Mouse (Mus musculus): ENCODE measurements around the gene Adgrg1. TPM values are rescaled to one million over a fixed set of nuclear protein-coding genes. Genes with fewer than 3 reads are reported as not detected.
A peak's percentile ranks its signal among the peaks of the same experiment; 100 is the strongest.

The Adgrg1 gene
- polyA plus RNA-seq, 1 experiment from 2014 or later: 35.4 TPM

DNA sequence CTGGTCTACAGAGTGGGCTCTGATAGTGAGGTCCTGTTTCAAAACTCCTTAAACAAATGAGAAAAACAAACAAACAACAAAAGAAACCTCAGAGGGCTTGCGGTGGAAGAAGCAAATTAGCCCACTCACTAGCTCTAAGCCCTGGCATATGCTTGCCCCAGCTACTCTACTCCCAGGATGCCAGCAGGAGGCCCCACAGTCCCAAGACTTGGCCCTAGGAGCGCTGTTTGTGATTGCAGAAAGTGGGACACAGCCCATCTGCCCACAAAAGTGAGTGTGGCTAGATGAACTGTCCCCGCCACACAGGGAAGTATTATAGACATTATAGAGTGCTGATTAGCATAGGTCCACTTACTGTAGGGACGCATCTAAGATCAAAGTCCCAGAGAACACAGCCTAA is 26.1 kb upstream of the Adgrg1 start:
- Histone ChIP-seq H3K36me3 (replicated peaks; ENCODE audit: insufficient read depth, low read length) (no peaks in the 10 kb centered on the region), H3K9me3 (ENCODE audit: low read length) (no peaks in the 10 kb centered on the region), H3K4me3 (ENCODE audit: low read depth, low read length) (no peak overlapping the region), H3K4me1 (ENCODE audit: insufficient read depth) (no peaks in the 10 kb centered on the region), H3K27me3 (ENCODE audit: insufficient read depth, low read length) (peaks cover 4% of the 10 kb centered on the region; the same call in 1 of the 2 replicates), H3K9ac (replicated peaks) (no peak overlapping the region), H3K27ac (ENCODE audit: low read depth) (no peak overlapping the region), H3K4me2 (ENCODE audit: low read depth, low read length) (no peak overlapping the region)
- 81% methylated on average over 4 of the region's 4 CpGs for WGBS (ENCODE audit: insufficient replicate concordance)
- DNase-seq: no peak
- TF ChIP-seq CTCF (IDR thresholded peaks at IDR 0.05; ENCODE audit: low read depth) (no peak), EP300 (IDR thresholded peaks at IDR 0.05; ENCODE audit: low read depth) (no peak)
- no peak for ATAC-seq

- H3K36me3 ChIP-seq (replicated peaks; ENCODE audit: insufficient read depth, low read length): no peaks in the 10 kb centered on the region
- H3K9ac ChIP-seq (replicated peaks): no peak overlapping the region
- DNase-seq (no peak), ATAC-seq (no peak)
- no peak overlapping the region for H3K4me3 ChIP-seq (ENCODE audit: low read depth, low read length)
- peaks cover 4% of the 10 kb centered on the region; the same call in 1 of the 2 replicates for H3K27me3 ChIP-seq (ENCODE audit: insufficient read depth, low read length)
- TF ChIP-seq EP300 (IDR thresholded peaks at IDR 0.05; ENCODE audit: low read depth) (no peak), CTCF (IDR thresholded peaks at IDR 0.05; ENCODE audit: low read depth) (peak; percentile 44)
- 76% methylated on average over 4 of the region's 4 CpGs for WGBS (ENCODE audit: insufficient replicate concordance)
- H3K27ac ChIP-seq (ENCODE audit: low read depth): no peak overlapping the region
- no peaks in the 10 kb centered on the region for H3K9me3 ChIP-seq (ENCODE audit: low read length)
- H3K4me1 ChIP-seq (ENCODE audit: insufficient read depth): peaks cover 5% of the 10 kb centered on the region
- no peak overlapping the region for H3K4me2 ChIP-seq (ENCODE audit: low read depth, low read length)
These were observed 25.5 kb upstream of the Adgrg1 start for GRCm38 (mm10) chr8:94949010-94949409.

GRCm38 (mm10) chr8:94950046-94950445 is 24.5 kb upstream of the Adgrg1 start:
- H3K4me2 ChIP-seq (ENCODE audit: low read depth, low read length): no peak overlapping the region
- H3K4me3 ChIP-seq (ENCODE audit: low read depth, low read length): no peak overlapping the region
- no peak for TF ChIP-seq EP300 (IDR thresholded peaks at IDR 0.05; ENCODE audit: low read depth)
- TF ChIP-seq CTCF (IDR thresholded peaks at IDR 0.05; ENCODE audit: low read depth): peak; percentile 99
- WGBS (ENCODE audit: insufficient replicate concordance): 19% methylated on average over 4 of the region's 4 CpGs
- peaks cover 15% of the 10 kb centered on the region for H3K4me1 ChIP-seq (ENCODE audit: insufficient read depth)
- H3K36me3 ChIP-seq (replicated peaks; ENCODE audit: insufficient read depth, low read length): no peaks in the 10 kb centered on the region
- no peak overlapping the region for H3K9ac ChIP-seq (replicated peaks)
- H3K9me3 ChIP-seq (ENCODE audit: low read length): no peaks in the 10 kb centered on the region
- no peak overlapping the region for H3K27ac ChIP-seq (ENCODE audit: low read depth)
- ATAC-seq (peak; percentile 58; the same call in 1 of the 2 replicates), DNase-seq (peak; percentile 79)
- peaks cover 4% of the 10 kb centered on the region; the same call in 1 of the 2 replicates for H3K27me3 ChIP-seq (ENCODE audit: insufficient read depth, low read length)

DNA sequence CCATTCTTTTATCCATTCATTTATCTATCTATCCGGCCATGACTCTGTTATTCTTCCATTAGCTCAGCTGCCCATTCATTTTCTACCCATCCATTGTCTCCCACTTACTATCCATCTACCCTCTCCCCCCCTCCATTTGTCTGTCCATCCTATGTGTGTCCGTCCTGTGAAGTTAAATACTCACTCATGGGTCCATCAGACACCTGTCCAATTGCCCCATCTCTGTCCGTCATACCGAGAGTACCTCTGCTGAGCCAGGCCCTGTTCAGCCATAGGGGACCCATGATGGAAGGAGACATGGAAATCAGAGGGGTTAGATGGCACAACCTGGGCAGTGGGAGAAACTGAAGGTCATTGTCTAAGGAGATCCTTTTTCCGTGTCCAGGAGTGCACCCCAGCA is 24.1 kb upstream of the Adgrg1 start:
- H3K9me3 ChIP-seq (ENCODE audit: low read length): no peaks in the 10 kb centered on the region
- peaks cover 15% of the 10 kb centered on the region for H3K4me1 ChIP-seq (ENCODE audit: insufficient read depth)
- no peak overlapping the region for H3K4me2 ChIP-seq (ENCODE audit: low read depth, low read length)
- TF ChIP-seq EP300 (IDR thresholded peaks at IDR 0.05; ENCODE audit: low read depth): no peak
- TF ChIP-seq CTCF (IDR thresholded peaks at IDR 0.05; ENCODE audit: low read depth): no peak
- ATAC-seq: no peak
- WGBS (ENCODE audit: insufficient replicate concordance): 74% methylated on average over 5 of the region's 5 CpGs
- no peak for DNase-seq
- H3K9ac ChIP-seq (replicated peaks): no peak overlapping the region
- peaks cover under 1% of the 10 kb centered on the region; the same call in 1 of the 2 replicates for H3K27me3 ChIP-seq (ENCODE audit: insufficient read depth, low read length)
- H3K36me3 ChIP-seq (replicated peaks; ENCODE audit: insufficient read depth, low read length): no peaks in the 10 kb centered on the region
- H3K4me3 ChIP-seq (ENCODE audit: low read depth, low read length): no peak overlapping the region
- no peak overlapping the region for H3K27ac ChIP-seq (ENCODE audit: low read depth)

DNA sequence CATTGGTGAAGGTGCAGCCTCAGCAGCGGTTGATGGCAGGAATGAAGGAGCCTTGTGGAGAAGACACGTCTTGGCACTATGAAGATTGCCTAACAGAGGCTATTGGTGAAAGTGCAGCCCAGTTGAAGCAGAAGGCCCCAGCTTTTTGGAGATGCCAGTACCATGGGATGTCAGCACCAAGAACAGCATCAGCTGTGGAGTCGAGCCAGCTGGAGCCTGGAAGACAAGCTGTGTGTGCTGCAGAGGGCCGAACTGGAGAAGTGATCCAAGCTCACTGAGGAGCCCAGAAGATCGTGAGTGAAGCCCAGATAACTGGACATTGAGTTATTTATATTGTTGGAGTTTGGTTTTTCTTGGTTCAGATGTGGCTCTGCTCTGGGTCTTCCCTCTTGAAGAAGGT is 22.5 kb upstream of the Adgrg1 start:
- Histone ChIP-seq H3K27me3 (ENCODE audit: insufficient read depth, low read length) (no peaks in the 10 kb centered on the region), H3K36me3 (replicated peaks; ENCODE audit: insufficient read depth, low read length) (no peaks in the 10 kb centered on the region), H3K27ac (ENCODE audit: low read depth) (no peak overlapping the region), H3K4me1 (ENCODE audit: insufficient read depth) (peaks cover 15% of the 10 kb centered on the region), H3K9me3 (ENCODE audit: low read length) (no peaks in the 10 kb centered on the region), H3K4me2 (ENCODE audit: low read depth, low read length) (no peak overlapping the region), H3K4me3 (ENCODE audit: low read depth, low read length) (no peak overlapping the region), H3K9ac (replicated peaks) (no peak overlapping the region)
- no peak for ATAC-seq
- DNase-seq: no peak
- TF ChIP-seq EP300 (IDR thresholded peaks at IDR 0.05; ENCODE audit: low read depth): no peak
- no peak for TF ChIP-seq CTCF (IDR thresholded peaks at IDR 0.05; ENCODE audit: low read depth)
- WGBS (ENCODE audit: insufficient replicate concordance): 70% methylated on average over 5 of the region's 5 CpGs

GRCm38 (mm10) chr8:94953624-94954367 is 20.8 kb upstream of the Adgrg1 start:
- no peak for TF ChIP-seq CTCF (IDR thresholded peaks at IDR 0.05; ENCODE audit: low read depth)
- no peak for TF ChIP-seq EP300 (IDR thresholded peaks at IDR 0.05; ENCODE audit: low read depth)
- Histone ChIP-seq H3K27me3 (ENCODE audit: insufficient read depth, low read length) (no peaks in the 10 kb centered on the region), H3K9me3 (ENCODE audit: low read length) (no peaks in the 10 kb centered on the region), H3K4me3 (ENCODE audit: low read depth, low read length) (no peak overlapping the region), H3K36me3 (replicated peaks; ENCODE audit: insufficient read depth, low read length) (no peaks in the 10 kb centered on the region), H3K4me2 (ENCODE audit: low read depth, low read length) (no peak overlapping the region; the same call in 1 of the 2 replicates), H3K4me1 (ENCODE audit: insufficient read depth) (peaks cover 15% of the 10 kb centered on the region), H3K9ac (replicated peaks) (no peak overlapping the region), H3K27ac (ENCODE audit: low read depth) (0 out of 2 replicates have a peak overlapping the region, but pooled peaks have one; percentile 62)
- DNase-seq: no peak
- 54% methylated on average over 7 of the region's 7 CpGs for WGBS (ENCODE audit: insufficient replicate concordance)
- ATAC-seq: no peak

Data from liver, postnatal 0 days (tissue).